Mouse (Mus musculus): ENCODE data around the gene Slc25a47. TPM values are rescaled to one million over a fixed set of nuclear protein-coding genes. Genes with fewer than 3 reads are reported as not detected.

The Slc25a47 gene
- polyA plus RNA-seq, 1 experiment: 3.2 TPM

GRCm38 (mm10) chr12:108903600-108904275 lies 67.9 kb downstream of the Slc25a47 start:
- no peaks in the 10 kb centered on the region for H3K27me3 ChIP-seq (ENCODE audit: control insufficient read depth, insufficient read depth, low read length)
- no peaks in the 10 kb centered on the region for H3K4me1 ChIP-seq (ENCODE audit: control insufficient read depth, insufficient read depth, insufficient read length)
- whole genome bisulfite sequencing: 89% methylated on average over 8 of the region's 8 CpGs
- H3K4me3 ChIP-seq (ENCODE audit: extremely low read depth, insufficient read depth, insufficient read length): no peak overlapping the region
- DNase-seq (ENCODE audit: low read depth in 1 of 2, low spot score in 2 of 2): no peak
- no peak for TF ChIP-seq POLR2A (IDR thresholded peaks at IDR 0.05; ENCODE audit: low read depth, low read length)
- TF ChIP-seq CTCF (IDR thresholded peaks at IDR 0.05; ENCODE audit: extremely low read depth, insufficient read depth, insufficient read length, insufficient replicate concordance): no peak
- no peak overlapping the region for H3K27ac ChIP-seq (ENCODE audit: insufficient read depth, low read length)
- no peaks in the 10 kb centered on the region for H3K36me3 ChIP-seq (ENCODE audit: control insufficient read depth, insufficient read depth, low read length)

GRCm38 (mm10) chr12:108904276-108904653 lies 68.4 kb downstream of the Slc25a47 start:
- 94% methylated on average over 8 of the region's 8 CpGs for WGBS
- no peak for DNase-seq (ENCODE audit: low read depth in 1 of 2, low spot score in 2 of 2)
- no peaks in the 10 kb centered on the region for H3K27me3 ChIP-seq (ENCODE audit: control insufficient read depth, insufficient read depth, low read length)

GRCm38 (mm10) chr12:108905620-108906302 lies 69.9 kb downstream of the Slc25a47 start:
- no peak overlapping the region for H3K4me3 ChIP-seq (ENCODE audit: extremely low read depth, insufficient read depth, insufficient read length)
- no peak for TF ChIP-seq POLR2A (IDR thresholded peaks at IDR 0.05; ENCODE audit: low read depth, low read length)
- TF ChIP-seq CTCF (IDR thresholded peaks at IDR 0.05; ENCODE audit: extremely low read depth, insufficient read depth, insufficient read length, insufficient replicate concordance): no peak
- H3K4me1 ChIP-seq (ENCODE audit: control insufficient read depth, insufficient read depth, insufficient read length): no peaks in the 10 kb centered on the region
- no peaks in the 10 kb centered on the region for H3K27me3 ChIP-seq (ENCODE audit: control insufficient read depth, insufficient read depth, low read length)
- no peaks in the 10 kb centered on the region for H3K36me3 ChIP-seq (ENCODE audit: control insufficient read depth, insufficient read depth, low read length)
- no peak for DNase-seq (ENCODE audit: low read depth in 1 of 2, low spot score in 2 of 2)
- WGBS: 93% methylated on average over 14 of the region's 14 CpGs
- H3K27ac ChIP-seq (ENCODE audit: insufficient read depth, low read length): no peak overlapping the region

More at GRCm38 (mm10) chr12:108904276-108904653, 68.4 kb downstream of the Slc25a47 start:
- H3K4me1 ChIP-seq (ENCODE audit: control insufficient read depth, insufficient read depth, insufficient read length): no peaks in the 10 kb centered on the region
- TF ChIP-seq POLR2A (IDR thresholded peaks at IDR 0.05; ENCODE audit: low read depth, low read length) (no peak), CTCF (IDR thresholded peaks at IDR 0.05; ENCODE audit: extremely low read depth, insufficient read depth, insufficient read length, insufficient replicate concordance) (no peak)
- H3K4me3 ChIP-seq (ENCODE audit: extremely low read depth, insufficient read depth, insufficient read length): no peak overlapping the region
- H3K27ac ChIP-seq (ENCODE audit: insufficient read depth, low read length): no peak overlapping the region
- H3K36me3 ChIP-seq (ENCODE audit: control insufficient read depth, insufficient read depth, low read length): no peaks in the 10 kb centered on the region

GRCm38 (mm10) chr12:108906398-108906797 lies 70.6 kb downstream of the Slc25a47 start:
- H3K27ac ChIP-seq (ENCODE audit: insufficient read depth, low read length): no peak overlapping the region
- TF ChIP-seq CTCF (IDR thresholded peaks at IDR 0.05; ENCODE audit: extremely low read depth, insufficient read depth, insufficient read length, insufficient replicate concordance) (no peak), POLR2A (IDR thresholded peaks at IDR 0.05; ENCODE audit: low read depth, low read length) (no peak)
- 95% methylated on average over 12 of the region's 12 CpGs for WGBS

More at GRCm38 (mm10) chr12:108906398-108906797, 70.6 kb downstream of the Slc25a47 start:
- Histone ChIP-seq H3K36me3 (ENCODE audit: control insufficient read depth, insufficient read depth, low read length) (no peaks in the 10 kb centered on the region), H3K27me3 (ENCODE audit: control insufficient read depth, insufficient read depth, low read length) (no peaks in the 10 kb centered on the region), H3K4me1 (ENCODE audit: control insufficient read depth, insufficient read depth, insufficient read length) (no peaks in the 10 kb centered on the region), H3K4me3 (ENCODE audit: extremely low read depth, insufficient read depth, insufficient read length) (no peak overlapping the region)
- DNase-seq (ENCODE audit: low read depth in 1 of 2, low spot score in 2 of 2): no peak

Other genes with a start within 250 kb of the Slc25a47 start
- 0.11 TPM in 1 of 2 replicates, not detected in the other for gene Degs2, start 133.7 kb upstream of the Slc25a47 start, polyA plus RNA-seq (2012; rRNA removed)
- gene Yy1, start 43.1 kb upstream of the Slc25a47 start, polyA plus RNA-seq (2012; rRNA removed): 15.2 and 21.0 TPM in 2 replicates
- gene Slc25a29, start 163 bp upstream of the Slc25a47 start, polyA plus RNA-seq (2012; rRNA removed): 5.9 and 9.6 TPM in 2 replicates
- gene Wdr25, start 57.6 kb downstream of the Slc25a47 start, polyA plus RNA-seq (2012; rRNA removed): 6.4 and 9.5 TPM in 2 replicates
- gene Wars, start 58.1 kb downstream of the Slc25a47 start, polyA plus RNA-seq (2012; rRNA removed): 45.5 and 60.3 TPM in 2 replicates
- 3.1 and 4.8 TPM in 2 replicates for gene Begain, start 232.2 kb downstream of the Slc25a47 start, polyA plus RNA-seq (2012; rRNA removed)